Mouse (Mus musculus) forebrain, embryonic 10.5 days (tissue): ENCODE results near the gene Hunk. TPM values are rescaled to one million over a fixed set of nuclear protein-coding genes. Genes with fewer than 3 reads are reported as not detected.

Experiments used
- DNase-seq: peaks from one replicate; pipeline ENCODE4 v3.0.0-alpha.2; 2017; ENCODE audit warnings: low spot score; ENCODE audit errors: extremely low spot score
- H3K27ac ChIP-seq: fragments of 300-500 bp; sonication (generic); 2 replicates; pipeline ENCODE4 v1.5.1; 2016; ENCODE audit warnings: mild to moderate bottlenecking
- H3K27me3 ChIP-seq: fragments of 300-500 bp; sonication (generic); 2 replicates; pipeline ENCODE4 v1.6.1; 2016; ENCODE audit warnings: mild to moderate bottlenecking; ENCODE audit not compliant: poor library complexity, severe bottlenecking
- H3K36me3 ChIP-seq: fragments of 300-500 bp; sonication (generic); replicated peaks from 2 replicates; pipeline ENCODE4 v1.6.1; 2016; ENCODE audit warnings: mild to moderate bottlenecking, moderate library complexity
- H3K4me1 ChIP-seq: fragments of 300-500 bp; sonication (generic); 2 replicates; pipeline ENCODE4 v1.6.1; 2016
- H3K4me3 ChIP-seq: fragments of 300-500 bp; sonication (generic); 2 replicates; pipeline ENCODE4 v1.5.1; 2016; ENCODE audit warnings: mild to moderate bottlenecking, moderate library complexity
- H3K9me3 ChIP-seq: fragments of 300-500 bp; sonication (generic); 2 replicates; pipeline ENCODE4 v1.6.1; 2016; ENCODE audit warnings: mild to moderate bottlenecking, moderate library complexity
- WGBS: fragments of 180-500 bp; shearing (Covaris S2); methylation state at CpG from one replicate; pipeline ENCODE4 v1.1.7; 2016; 5-methylcytosine and 5-hydroxymethylcytosine counted together
- polyA plus RNA-seq: library from polyadenylated mRNA; unstranded; fragments of >200 nt; fragmentation: Nextera tagmentation; extraction: Ambion mirVana; gene quantifications from 2 replicates; pipeline ENCODE4 v1.2.1, GENCODE M21; 2016

The Hunk gene
- polyA plus RNA-seq: 13.7 and 14.9 TPM in 2 replicates

GRCm38 (mm10) chr16:90385688-90386513, at the start of gene Hunk:
Gene Hunk (plus strand): TSS chr16:90386013.
- Histone ChIP-seq H3K4me3 (peak within 1 kb of the TSS; percentile 93), H3K4me1 (peaks cover 48% of the 10 kb centered on the region), H3K27me3 (peaks cover 31% of the 10 kb centered on the region), H3K36me3 (peaks cover 22% of the 10 kb centered on the region), H3K9me3 (peaks cover 13% of the 10 kb centered on the region), H3K27ac (peak within 1 kb of the TSS; percentile 97)
- WGBS: under 1% methylated on average over 101 of the region's 101 CpGs
- peak; percentile 84 for DNase-seq

- Histone ChIP-seq H3K36me3 (no peaks in the 10 kb centered on the region), H3K27ac (no peak overlapping the region), H3K4me3 (no peak overlapping the region), H3K4me1 (peaks cover 4% of the 10 kb centered on the region; the same call in 1 of the 2 replicates), H3K9me3 (no peaks in the 10 kb centered on the region), H3K27me3 (no peaks in the 10 kb centered on the region)
- no peak for DNase-seq
- 95% methylated on average over 6 of the region's 6 CpGs for WGBS
These were observed 46.8 kb upstream of the Hunk start for GRCm38 (mm10) chr16:90339026-90339425.

GRCm38 (mm10) chr16:90341086-90341485, 44.7 kb upstream of the Hunk start:
- no peak for DNase-seq

GRCm38 (mm10) chr16:90349700-90350548, 35.9 kb upstream of the Hunk start:
- H3K9me3 ChIP-seq: no peaks in the 10 kb centered on the region
- no peaks in the 10 kb centered on the region for H3K27me3 ChIP-seq
- H3K4me3 ChIP-seq: peak overlapping the region; percentile 29
- 31% methylated on average over 12 of the region's 13 CpGs for WGBS
- H3K36me3 ChIP-seq: no peaks in the 10 kb centered on the region
- H3K4me1 ChIP-seq: peaks cover 7% of the 10 kb centered on the region
- peak; percentile 81 for DNase-seq
- H3K27ac ChIP-seq: no peak overlapping the region

More at GRCm38 (mm10) chr16:90341086-90341485, 44.7 kb upstream of the Hunk start:
- Histone ChIP-seq H3K4me1 (no peaks in the 10 kb centered on the region), H3K9me3 (no peaks in the 10 kb centered on the region), H3K27me3 (no peaks in the 10 kb centered on the region), H3K27ac (no peak overlapping the region), H3K4me3 (no peak overlapping the region), H3K36me3 (no peaks in the 10 kb centered on the region)
- 93% methylated on average over 5 of the region's 5 CpGs for WGBS

GRCm38 (mm10) chr16:90351726-90352125, 34.1 kb upstream of the Hunk start:
- Histone ChIP-seq H3K4me1 (peaks cover 7% of the 10 kb centered on the region), H3K4me3 (no peak overlapping the region), H3K27me3 (no peaks in the 10 kb centered on the region), H3K27ac (no peak overlapping the region), H3K9me3 (no peaks in the 10 kb centered on the region), H3K36me3 (no peaks in the 10 kb centered on the region)
- no peak for DNase-seq
- WGBS: 63% methylated on average over 8 of the region's 8 CpGs

GRCm38 (mm10) chr16:90352691-90353090, 33.1 kb upstream of the Hunk start:
- Histone ChIP-seq H3K27me3 (no peaks in the 10 kb centered on the region), H3K36me3 (no peaks in the 10 kb centered on the region), H3K9me3 (no peaks in the 10 kb centered on the region), H3K27ac (no peak overlapping the region), H3K4me1 (peaks cover 10% of the 10 kb centered on the region), H3K4me3 (no peak overlapping the region)
- no peak for DNase-seq
- 62% methylated on average over 6 of the region's 6 CpGs for WGBS

- peaks cover 14% of the 10 kb centered on the region for H3K4me1 ChIP-seq
- WGBS: 88% methylated on average over 5 of the region's 5 CpGs
- DNase-seq: no peak
- H3K4me3 ChIP-seq: no peak overlapping the region
- no peaks in the 10 kb centered on the region for H3K9me3 ChIP-seq
- H3K36me3 ChIP-seq: no peaks in the 10 kb centered on the region
- H3K27ac ChIP-seq: no peak overlapping the region
- no peaks in the 10 kb centered on the region for H3K27me3 ChIP-seq
These were observed 32.7 kb upstream of the Hunk start for GRCm38 (mm10) chr16:90353156-90353555.

GRCm38 (mm10) chr16:90359329-90359728, 26.5 kb upstream of the Hunk start:
- peaks cover 28% of the 10 kb centered on the region for H3K4me1 ChIP-seq
- WGBS: 89% methylated on average over 9 of the region's 9 CpGs
- H3K4me3 ChIP-seq: no peak overlapping the region
- no peaks in the 10 kb centered on the region for H3K9me3 ChIP-seq
- H3K27ac ChIP-seq: no peak overlapping the region
- H3K27me3 ChIP-seq: no peaks in the 10 kb centered on the region
- no peaks in the 10 kb centered on the region for H3K36me3 ChIP-seq
- no peak for DNase-seq

GRCm38 (mm10) chr16:90359750-90360149, 26.1 kb upstream of the Hunk start:
- Histone ChIP-seq H3K4me1 (peaks cover 28% of the 10 kb centered on the region), H3K36me3 (no peaks in the 10 kb centered on the region), H3K27ac (no peak overlapping the region), H3K4me3 (no peak overlapping the region), H3K27me3 (no peaks in the 10 kb centered on the region), H3K9me3 (no peaks in the 10 kb centered on the region)
- WGBS: 40% methylated on average over 4 of the region's 4 CpGs
- DNase-seq: no peak

GRCm38 (mm10) chr16:90360327-90360726, 25.5 kb upstream of the Hunk start:
- no peaks in the 10 kb centered on the region for H3K27me3 ChIP-seq
- no peak overlapping the region for H3K27ac ChIP-seq
- DNase-seq: no peak
- WGBS: 90% methylated on average over 7 of the region's 7 CpGs
- H3K9me3 ChIP-seq: no peaks in the 10 kb centered on the region
- H3K4me1 ChIP-seq: peaks cover 28% of the 10 kb centered on the region
- no peak overlapping the region for H3K4me3 ChIP-seq
- H3K36me3 ChIP-seq: no peaks in the 10 kb centered on the region

GRCm38 (mm10) chr16:90362926-90363325, 22.9 kb upstream of the Hunk start:
- Histone ChIP-seq H3K9me3 (no peaks in the 10 kb centered on the region), H3K27ac (no peak overlapping the region), H3K4me1 (peaks cover 23% of the 10 kb centered on the region), H3K4me3 (no peak overlapping the region), H3K27me3 (no peaks in the 10 kb centered on the region), H3K36me3 (no peaks in the 10 kb centered on the region)
- no peak for DNase-seq
- 73% methylated on average over 6 of the region's 6 CpGs for WGBS

GRCm38 (mm10) chr16:90379897-90380296, 5.9 kb upstream of the Hunk start:
- WGBS: 18% methylated on average over 11 of the region's 11 CpGs
- no peak overlapping the region for H3K4me3 ChIP-seq
- H3K27me3 ChIP-seq: peaks cover 38% of the 10 kb centered on the region
- no peak overlapping the region for H3K27ac ChIP-seq
- H3K4me1 ChIP-seq: peaks cover 5% of the 10 kb centered on the region
- no peaks in the 10 kb centered on the region for H3K36me3 ChIP-seq
- peak; percentile 78 for DNase-seq
- H3K9me3 ChIP-seq: peaks cover 8% of the 10 kb centered on the region; the same call in 1 of the 2 replicates

GRCm38 (mm10) chr16:90381633-90382032, 4.2 kb upstream of the Hunk start:
- WGBS: 88% methylated on average over 3 of the region's 3 CpGs
- DNase-seq: peak; percentile 25
- Histone ChIP-seq H3K27ac (no peak overlapping the region), H3K9me3 (peaks cover 8% of the 10 kb centered on the region; the same call in 1 of the 2 replicates), H3K36me3 (no peaks in the 10 kb centered on the region), H3K27me3 (peaks cover 36% of the 10 kb centered on the region), H3K4me3 (no peak overlapping the region), H3K4me1 (peaks cover 16% of the 10 kb centered on the region)
